ENCODE assay signal across 10 mouse cellular contexts in the genomic region with DNA sequence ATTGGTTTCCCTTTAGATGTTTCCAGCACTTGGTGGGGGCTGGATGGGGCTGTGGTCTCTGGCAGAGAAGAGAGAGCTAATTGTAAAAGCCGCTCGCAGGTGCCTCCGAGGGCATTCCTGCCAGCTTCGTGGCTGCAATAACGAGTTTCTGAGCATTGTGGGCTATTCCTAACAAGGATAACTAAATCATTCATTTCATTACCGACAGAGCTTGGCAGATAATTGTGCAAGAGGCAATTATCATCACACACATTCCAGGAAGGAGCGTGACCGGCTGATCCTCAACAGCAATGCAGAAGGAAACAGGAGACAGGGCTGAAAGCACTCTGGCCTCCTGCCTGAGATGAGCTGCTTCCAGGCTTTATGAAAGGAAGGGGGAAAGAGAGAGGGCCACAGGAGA. TPM values are rescaled to one million over a fixed set of nuclear protein-coding genes. Genes with fewer than 3 reads are reported as not detected.
DNase-seq lines count a peak whose midpoint lies in the region; ATAC-seq and TF ChIP-seq lines count a peak whose summit lies in the region.
"Had no signal": no experiment of that assay in that cellular context is flagged by ENCODE, and none has a peak within 500 bp of the region (broad histone marks: within the 10 kb centered on the region; RNA-seq: fewer than 3 reads in every experiment).

No protein-coding gene starts in this region.

- no peak overlapping the region for H3K4me2 ChIP-seq in lung, embryonic 14.5 days
- H3K4me2 ChIP-seq in hindbrain, embryonic 14.5 days (replicated peaks): no peak overlapping the region
- no peak overlapping the region for H3K4me2 ChIP-seq in stomach, postnatal 0 days (replicated peaks; ENCODE audit: low read depth)

- no peaks in the 10 kb centered on the region for H3K9me3 ChIP-seq in lung, embryonic 14.5 days (ENCODE audit: low read depth, low read length)
- H3K9me3 ChIP-seq in hindbrain, embryonic 14.5 days (ENCODE audit: control insufficient read depth, low read length): no peaks in the 10 kb centered on the region
- no peaks in the 10 kb centered on the region for H3K9me3 ChIP-seq in stomach, postnatal 0 days (ENCODE audit: control insufficient read depth, low read length)

- H3K4me3 ChIP-seq in lung, embryonic 14.5 days (ENCODE audit: low read depth, low read length): no peak overlapping the region
- H3K4me3 ChIP-seq in hindbrain, embryonic 14.5 days (replicated peaks; ENCODE audit: low read length): no peak overlapping the region
- H3K4me3 ChIP-seq in stomach, postnatal 0 days (ENCODE audit: low read depth, low read length): no peak overlapping the region
- no peak overlapping the region for H3K4me3 ChIP-seq in lung, adult 2 months (replicated peaks; ENCODE audit: extremely low read depth, low read depth, low read length)

- H3K9ac ChIP-seq in lung, embryonic 14.5 days: no peak overlapping the region
- peak overlapping the region; percentile 6; the same call in 1 of the 2 replicates for H3K9ac ChIP-seq in hindbrain, embryonic 14.5 days
- H3K9ac ChIP-seq in stomach, postnatal 0 days (ENCODE audit: low read length): no peak overlapping the region

- TF ChIP-seq POLR2A in lung, adult 2 months (IDR thresholded peaks at IDR 0.05; ENCODE audit: borderline replicate concordance, extremely low read depth, low read depth, low read length): no peak

- 43% methylated on average over 8 of the region's 8 CpGs for WGBS in lung, embryonic 14.5 days
- 20% methylated on average over 8 of the region's 8 CpGs for WGBS in hindbrain, embryonic 14.5 days
- WGBS in stomach, postnatal 0 days: 36% methylated on average over 8 of the region's 8 CpGs
- 44% methylated on average over 8 of the region's 8 CpGs for WGBS in lung, adult 2 months

- no peak for TF ChIP-seq EP300 in stomach, postnatal 0 days (optimal IDR thresholded peaks at IDR 0.05)

- H3K4me1 ChIP-seq in lung, embryonic 14.5 days (ENCODE audit: insufficient read depth): no peaks in the 10 kb centered on the region
- peaks cover 11% of the 10 kb centered on the region for H3K4me1 ChIP-seq in hindbrain, embryonic 14.5 days (replicated peaks; ENCODE audit: control insufficient read depth, insufficient read depth, low read length)
- H3K4me1 ChIP-seq in stomach, postnatal 0 days (replicated peaks; ENCODE audit: control insufficient read depth, insufficient read depth): no peaks in the 10 kb centered on the region
- H3K4me1 ChIP-seq in lung, adult 2 months (ENCODE audit: control insufficient read depth, insufficient read depth, low read length): no peaks in the 10 kb centered on the region

- H3K27me3 ChIP-seq in lung, embryonic 14.5 days (ENCODE audit: insufficient read depth, low read length): 0 out of 2 replicates have a peak, but pooled peaks cover 5% of the 10 kb centered on the region
- no peaks in the 10 kb centered on the region for H3K27me3 ChIP-seq in hindbrain, embryonic 14.5 days (ENCODE audit: control insufficient read depth, insufficient read depth, low read length)
- H3K27me3 ChIP-seq in stomach, postnatal 0 days (ENCODE audit: control insufficient read depth, insufficient read depth, low read length): no peaks in the 10 kb centered on the region

- no peak overlapping the region; the same call in 1 of the 2 replicates for H3K27ac ChIP-seq in lung, embryonic 14.5 days (ENCODE audit: low read depth)
- peak overlapping the region; percentile 27 for H3K27ac ChIP-seq in hindbrain, embryonic 14.5 days
- H3K27ac ChIP-seq in stomach, postnatal 0 days (replicated peaks): no peak overlapping the region

- no peak for TF ChIP-seq CTCF in lung, embryonic 14.5 days (IDR thresholded peaks at IDR 0.05; ENCODE audit: low read depth)
- TF ChIP-seq CTCF in stomach, postnatal 0 days (IDR thresholded peaks at IDR 0.05; ENCODE audit: low read depth): no peak
- no peak for TF ChIP-seq CTCF in lung, adult 2 months (IDR thresholded peaks at IDR 0.05; ENCODE audit: insufficient read depth, low read length)

- peak; percentile 12 for DNase-seq in gastrocnemius, postnatal 14 days
- DNase-seq in gastrocnemius, adult 8-10 months (ENCODE audit: low spot score in 2 of 2): no peak
- DNase-seq in lung, embryonic 14.5 days: peak; percentile 49
- DNase-seq in lung, postnatal 36 days: no peak
- DNase-seq in hindbrain, embryonic 14.5 days (ENCODE audit: low spot score): peak; percentile 54
- peak; percentile 17 for DNase-seq in stomach, postnatal 0 days (ENCODE audit: low spot score)
- no peak for DNase-seq in frontal cortex, postnatal 25 days (ENCODE audit: low spot score in 2 of 2)
- DNase-seq in lung, adult 2 months: no peak
- DNase-seq: B cell, adult 2 months; cerebellum, adult 8-10 months had no signal

- intact Hi-C loops in gastrocnemius, postnatal 14 days (cut with DNase I; ENCODE audit: low total_unique reads): no loop called here

- 0 out of 2 replicates have a peak, but pooled peaks have one; percentile 24 for ATAC-seq in lung, embryonic 14.5 days (ENCODE audit: insufficient read depth)
- ATAC-seq in hindbrain, embryonic 14.5 days (ENCODE audit: low FRiP score): peak; percentile 58
- no peak for ATAC-seq in stomach, postnatal 0 days (ENCODE audit: low FRiP score, low TSS enrichment)

- no peaks in the 10 kb centered on the region for H3K36me3 ChIP-seq in lung, embryonic 14.5 days (ENCODE audit: insufficient read depth)
- H3K36me3 ChIP-seq in hindbrain, embryonic 14.5 days (replicated peaks; ENCODE audit: control insufficient read depth, insufficient read depth): no peaks in the 10 kb centered on the region
- H3K36me3 ChIP-seq in stomach, postnatal 0 days (ENCODE audit: control insufficient read depth, insufficient read depth, low read length): no peaks in the 10 kb centered on the region

RNA-seq across cellular contexts. Expression of a gene that starts 24.8 kb away (rescaled TPM):
- total RNA-seq in gastrocnemius, postnatal 14 days (2021): 10 to 100 TPM in 1 of 2 experiments, 1 to 10 TPM in 1; 2.8 to 11.2 TPM
- total RNA-seq in gastrocnemius, adult 8-10 months (2022): 1 to 10 TPM; 3.3 to 3.9 (median 3.5) TPM
- polyA plus RNA-seq in lung, embryonic 14.5 days (2014; fragmentation: Nextera tagmentation; extraction: Ambion mirVana): 2.7 and 2.8 TPM in 2 replicates
- 2.9 and 3.3 TPM in 2 replicates for polyA plus RNA-seq in hindbrain, embryonic 14.5 days (2014; fragmentation: Nextera tagmentation; extraction: Ambion mirVana)
- polyA plus RNA-seq in stomach, postnatal 0 days (2015; fragmentation: Nextera tagmentation; extraction: Ambion mirVana): 3.2 and 3.5 TPM in 2 replicates
- 1.1 and 1.4 TPM in 2 replicates for polyA plus RNA-seq in lung, adult 2 months (2012; rRNA removed)

Comparison
In these comparisons a context has a peak if more than half of its experiments do, and no peak if none do; other contexts are left out.
1. DNase-seq: peak in gastrocnemius, postnatal 14 days (single experiment), lung, embryonic 14.5 days (single experiment), hindbrain, embryonic 14.5 days (single experiment) and stomach, postnatal 0 days (single experiment); none in gastrocnemius, adult 8-10 months (0 of 2), lung, postnatal 36 days (single experiment), frontal cortex, postnatal 25 days (0 of 2) and lung, adult 2 months (single experiment).